Mouse (Mus musculus): ENCODE data around the gene Rbm28.
"Not testable (repeated sequence)": the region's sequence is repeated elsewhere in the genome, so short reads cannot be mapped to it uniquely, and the experiment has no call there.

Gene Rbm28

DNA sequence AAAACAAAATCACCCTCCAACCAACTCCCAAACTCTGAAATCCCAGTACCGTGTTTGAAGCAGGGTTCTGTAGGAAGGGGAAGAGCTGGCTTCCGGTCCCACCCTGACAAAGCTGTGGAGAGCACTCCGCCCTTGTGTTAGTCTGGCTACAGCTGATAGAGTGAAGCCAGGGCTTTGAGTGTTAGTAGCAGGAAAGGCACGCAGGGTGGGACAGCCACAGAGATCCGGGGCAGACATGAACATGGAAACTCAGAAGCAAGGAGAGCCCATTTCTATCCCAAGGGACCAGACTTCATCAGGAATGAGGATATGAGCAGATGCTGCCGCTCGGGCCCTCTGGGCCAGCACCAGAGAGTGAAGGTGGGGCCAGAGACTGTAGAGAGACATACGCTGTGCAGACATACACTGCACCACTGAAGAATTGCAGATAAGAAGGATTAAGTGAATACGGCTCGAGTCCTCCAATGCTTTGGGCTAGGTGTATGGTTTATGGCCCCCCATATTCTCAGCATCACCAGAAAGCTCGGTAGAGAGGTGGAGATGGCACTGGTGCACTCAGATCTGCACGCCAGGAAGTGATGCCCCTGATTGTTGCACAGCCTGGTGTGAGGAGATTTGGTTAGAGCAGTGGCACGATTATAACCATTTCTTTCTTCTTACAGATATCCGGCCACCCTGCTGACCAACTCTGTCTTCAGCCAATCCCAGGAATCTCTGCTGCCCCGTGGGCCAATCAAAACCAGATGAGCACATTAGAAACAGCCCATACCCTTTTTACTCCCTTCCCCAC, 29.4 kb upstream of the Rbm28 start:
- DNase-seq (ENCODE audit: low spot score): no peak

DNA sequence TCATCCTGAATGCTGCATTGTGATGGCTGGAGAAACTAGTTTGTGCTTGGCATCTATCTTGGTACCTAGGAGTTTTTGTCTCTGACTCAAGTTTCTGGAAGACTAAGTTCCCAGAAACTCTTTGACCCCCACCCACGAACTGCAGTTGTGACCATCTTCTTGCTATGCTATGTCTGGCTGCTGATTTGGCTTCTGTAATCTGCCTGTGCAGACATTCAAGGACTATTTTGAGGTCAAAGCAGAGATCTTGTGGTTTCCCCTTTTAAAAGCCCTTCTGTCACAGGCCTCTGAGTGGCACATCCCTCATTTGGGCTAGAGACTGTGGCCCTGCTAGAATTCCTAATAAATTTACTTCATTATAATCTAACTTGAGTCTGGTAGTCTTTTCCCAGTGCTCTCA, 23.1 kb upstream of the Rbm28 start:
- DNase-seq (ENCODE audit: low spot score): no peak

DNA sequence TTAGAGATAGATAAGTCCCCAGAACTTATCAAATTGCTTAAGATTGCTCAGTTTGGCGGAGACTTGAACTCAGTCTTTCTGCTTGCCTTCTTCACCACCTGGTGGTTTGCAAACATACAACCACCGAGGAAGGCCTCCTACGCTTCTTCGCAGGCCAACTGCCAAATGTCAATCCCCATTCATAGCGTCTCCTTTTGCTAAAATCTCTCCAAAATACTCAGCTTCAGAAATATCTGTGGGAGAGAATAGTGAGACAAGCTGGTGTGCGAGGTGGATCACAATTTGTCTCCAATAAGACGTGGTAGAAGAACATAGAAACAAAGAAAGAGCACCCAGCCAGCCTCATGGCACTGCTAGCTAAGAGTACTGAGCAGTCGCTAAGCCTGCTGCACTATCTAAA, 15.0 kb upstream of the Rbm28 start:
- DNase-seq (ENCODE audit: low spot score): no peak

DNA sequence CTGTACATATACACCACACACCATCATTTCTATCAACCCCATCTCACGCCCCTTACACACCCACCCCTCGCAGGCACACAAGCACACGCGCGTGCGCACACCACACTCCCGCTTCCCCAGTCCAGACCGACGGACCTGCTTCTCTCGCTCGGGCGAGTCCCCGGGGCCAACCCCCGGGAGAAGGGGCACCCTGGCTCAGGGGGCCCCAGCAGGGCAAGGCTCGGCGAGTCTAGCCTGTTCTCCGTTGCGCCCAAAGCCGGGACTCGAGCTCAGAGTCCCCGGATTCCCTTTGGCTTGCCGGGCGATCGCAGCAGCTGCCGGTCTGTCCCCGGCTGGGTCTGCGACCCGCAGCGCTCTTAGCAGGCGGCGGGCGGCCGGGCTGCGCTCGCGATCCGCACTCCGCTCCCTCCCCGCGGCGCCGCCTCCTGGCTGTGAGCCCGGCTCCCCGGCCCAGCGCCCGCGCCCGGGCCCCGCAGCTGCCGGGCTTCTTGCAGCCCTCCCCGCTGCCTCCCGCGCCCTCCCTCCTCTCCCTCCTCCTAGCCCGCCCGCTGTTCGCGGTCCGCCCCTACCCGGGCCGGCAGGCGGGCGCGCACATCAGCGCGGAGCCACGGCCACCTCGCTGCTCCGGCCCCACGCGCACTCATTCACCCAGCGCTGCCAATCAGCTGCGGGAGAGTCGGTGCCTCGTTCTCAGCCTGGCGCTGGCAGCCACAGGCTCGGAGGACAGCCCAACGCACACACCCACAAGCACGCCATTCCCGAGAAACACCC, 14.3 kb upstream of the Rbm28 start, which contains the start of gene Prrt4:
Gene Prrt4, minus strand, starts transcription at position 697 of the 771 bp plus-strand sequence.
- peak; percentile 37 for DNase-seq (ENCODE audit: low spot score)

DNA sequence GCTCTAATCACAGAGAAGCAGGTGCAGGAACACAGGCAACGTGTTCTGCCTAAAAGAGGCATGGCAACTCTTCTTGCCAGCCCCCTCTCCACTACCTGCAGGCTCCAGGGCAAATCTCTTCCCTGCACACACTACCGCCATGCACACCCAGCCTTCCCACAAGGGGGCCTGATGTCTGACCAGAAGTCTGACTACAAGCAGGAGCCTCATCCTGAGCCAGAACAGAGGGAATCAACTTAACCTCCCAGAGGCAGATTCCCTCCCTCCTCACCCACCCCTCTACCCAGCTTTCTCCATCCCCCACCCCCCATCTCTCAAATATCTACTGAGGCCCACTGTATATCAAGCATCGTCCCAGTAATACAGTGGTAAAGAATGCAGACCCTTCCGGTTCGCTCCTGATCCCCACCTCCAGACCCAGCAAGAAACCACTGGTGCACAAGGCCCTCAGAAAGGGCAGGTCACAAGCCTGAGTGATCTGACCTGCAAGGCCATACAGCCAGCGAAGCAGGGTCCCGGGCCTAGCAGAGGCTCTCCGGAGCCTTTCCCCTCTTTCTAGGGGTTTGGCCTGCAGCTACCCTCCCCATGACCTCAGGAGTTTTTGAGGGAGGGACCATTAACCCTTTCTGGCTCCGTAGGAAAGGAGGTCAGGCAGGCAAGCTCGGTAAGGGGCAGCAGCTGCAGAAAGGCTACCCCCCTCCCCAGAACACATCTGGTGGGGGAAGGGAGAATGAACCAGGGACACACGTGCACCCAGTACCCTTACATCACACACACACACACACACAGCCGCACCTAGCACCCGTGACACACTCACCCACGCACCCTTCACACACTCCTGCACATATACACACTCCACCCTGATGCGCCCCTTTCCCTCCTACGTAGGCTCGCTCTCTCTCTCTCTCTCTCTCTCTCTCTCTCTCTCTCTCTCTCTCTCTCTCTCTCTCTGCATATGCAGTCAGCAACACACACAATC, 13.4 kb upstream of the Rbm28 start:
- no peak for DNase-seq (ENCODE audit: low spot score)

DNA sequence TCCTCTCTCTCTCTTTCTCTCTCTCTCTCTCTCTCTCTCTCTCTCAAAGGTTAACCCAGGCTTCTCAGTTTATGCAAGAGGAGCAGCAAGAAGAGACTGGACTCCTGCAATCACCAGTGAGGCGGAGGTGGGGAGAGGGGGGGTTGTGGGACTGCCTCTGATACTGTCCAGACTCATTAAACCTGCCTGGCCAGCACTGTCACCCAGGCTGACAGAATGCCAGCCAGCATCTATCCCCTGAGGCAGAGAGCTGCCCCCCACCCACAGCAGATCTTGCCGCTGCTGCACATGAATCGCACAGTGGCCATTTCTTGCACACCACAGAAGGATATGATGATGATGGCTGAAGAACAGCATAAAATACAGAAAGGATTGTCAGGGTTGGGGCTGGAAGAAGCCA, 10.3 kb upstream of the Rbm28 start:
- DNase-seq (ENCODE audit: low spot score): no peak

DNA sequence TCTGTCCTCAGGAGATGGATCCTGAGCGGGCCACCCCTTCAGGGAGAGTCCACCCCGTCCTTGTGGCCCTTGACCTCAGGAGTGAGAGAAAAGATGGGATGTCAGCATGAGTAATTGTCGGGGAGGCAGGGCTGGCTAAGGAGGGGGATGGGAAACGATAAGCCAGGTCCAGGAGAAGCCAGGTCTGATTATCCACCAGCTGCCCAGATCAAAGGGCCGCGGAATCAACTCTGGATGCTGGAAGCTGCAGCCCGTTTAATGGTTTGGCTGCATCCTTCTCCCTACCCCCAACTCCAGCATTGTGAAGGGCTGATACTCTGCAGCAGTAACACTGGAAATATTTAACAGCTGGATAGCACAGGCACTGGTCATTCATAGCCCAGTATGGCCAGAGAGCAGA, 9.6 kb upstream of the Rbm28 start:
- DNase-seq (ENCODE audit: low spot score): no peak

DNA sequence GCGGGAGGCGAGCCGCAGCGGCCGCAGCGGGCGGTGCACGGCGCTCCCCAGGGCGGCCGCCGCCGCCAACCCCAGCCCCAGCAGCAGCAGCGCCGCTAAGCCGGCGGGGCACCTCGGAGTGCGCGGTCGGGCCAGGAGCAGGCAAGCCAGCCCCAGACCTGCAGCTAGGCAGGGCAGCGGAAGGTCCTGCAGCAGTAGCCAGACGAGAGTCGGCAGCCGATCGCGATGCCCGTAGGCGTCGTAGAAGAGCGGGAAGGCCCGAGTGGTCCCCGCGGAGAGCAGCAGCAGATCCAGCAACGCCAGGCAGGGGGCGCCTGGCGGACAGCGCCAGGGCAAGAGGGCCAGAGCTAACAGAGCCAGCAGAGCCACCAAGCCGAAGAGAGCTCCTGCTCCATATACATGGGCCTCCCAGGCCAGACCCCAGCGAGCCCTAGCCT, 6.2 kb upstream of the Rbm28 start:
- DNase-seq (ENCODE audit: low spot score): peak; percentile 72

DNA sequence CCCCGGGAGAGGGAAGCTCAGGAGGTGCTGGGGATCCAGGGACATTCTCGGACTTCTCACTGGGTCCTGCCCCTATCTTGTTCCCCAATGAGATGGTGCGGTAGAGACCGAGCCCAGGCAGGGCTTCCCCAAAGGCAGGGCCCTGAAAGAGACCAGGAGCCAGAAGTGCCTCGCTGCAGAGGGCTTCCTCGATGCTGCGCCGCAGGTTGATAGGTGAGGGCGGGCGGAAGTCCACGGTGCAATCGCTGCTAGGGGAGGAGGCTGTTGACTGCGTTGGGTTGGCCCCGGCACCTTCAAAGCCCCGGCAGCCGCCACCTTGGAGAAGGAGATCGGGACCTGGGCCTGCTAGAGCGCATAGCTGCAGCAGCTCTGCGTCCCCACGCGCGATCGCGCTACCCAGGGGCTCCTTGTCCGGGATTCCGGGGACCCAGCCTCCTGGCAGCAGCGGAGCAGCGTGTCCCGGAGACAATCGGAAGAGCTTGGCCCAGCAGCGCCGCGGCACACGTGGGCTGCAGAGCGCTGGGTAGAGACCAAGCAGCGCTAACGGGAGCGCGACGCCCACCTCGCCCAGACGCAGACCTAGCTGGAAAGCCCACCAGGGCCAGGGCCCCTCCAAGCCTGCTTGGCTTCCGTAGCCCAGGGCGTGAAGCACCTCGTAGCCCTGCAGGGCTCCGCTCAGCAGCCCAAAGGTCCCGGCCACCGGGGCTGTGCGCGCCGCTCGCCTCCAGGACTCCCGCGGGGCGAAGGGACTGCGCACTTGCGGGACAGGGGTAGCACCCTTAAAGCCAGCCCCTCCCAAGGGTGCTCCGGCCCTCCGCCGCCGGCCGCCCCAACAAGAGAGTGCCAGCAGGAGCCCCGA, 5.5 kb upstream of the Rbm28 start:
- peak; percentile 14 for DNase-seq (ENCODE audit: low spot score)

DNA sequence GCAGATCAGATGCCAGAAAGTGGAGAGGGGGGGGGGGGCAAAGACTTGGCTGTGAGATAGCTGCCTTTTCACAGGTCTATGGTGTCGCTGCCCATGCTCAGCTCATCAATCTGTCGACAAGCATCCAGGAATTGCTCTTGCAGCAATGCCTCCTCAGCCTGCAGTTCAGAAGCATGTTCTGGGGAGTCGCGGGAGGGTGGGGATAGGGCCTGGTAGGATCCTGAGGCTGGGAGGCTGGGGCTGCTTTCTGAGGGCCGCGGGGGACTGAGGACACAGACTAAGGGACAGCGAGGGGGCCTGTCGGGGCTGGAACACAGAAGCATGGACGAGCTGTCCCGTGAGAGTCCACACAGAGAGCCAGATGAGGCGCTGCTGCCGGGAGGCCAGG, 4.9 kb upstream of the Rbm28 start:
- no peak for DNase-seq (ENCODE audit: low spot score)

DNA sequence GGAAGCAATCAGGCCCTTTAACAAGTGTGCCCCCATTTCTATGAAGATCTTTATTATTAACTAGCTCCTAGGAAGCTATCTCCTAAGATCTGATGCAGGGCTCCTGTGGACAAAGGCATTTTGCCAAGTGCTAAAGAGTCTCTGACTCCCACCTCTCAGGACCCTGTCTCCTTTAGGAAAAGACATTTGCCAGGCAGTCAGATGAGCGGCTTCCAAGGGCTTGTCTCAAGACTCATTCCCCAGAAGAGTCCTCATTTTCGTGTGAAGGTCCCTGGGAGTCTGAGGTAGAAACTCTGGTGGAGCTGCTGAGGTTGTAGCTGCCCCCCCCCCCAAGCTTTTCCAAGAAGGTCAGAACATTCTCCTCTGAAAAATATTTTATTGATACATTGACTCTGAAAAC, 4.1 kb upstream of the Rbm28 start:
- DNase-seq (ENCODE audit: low spot score): no peak

DNA sequence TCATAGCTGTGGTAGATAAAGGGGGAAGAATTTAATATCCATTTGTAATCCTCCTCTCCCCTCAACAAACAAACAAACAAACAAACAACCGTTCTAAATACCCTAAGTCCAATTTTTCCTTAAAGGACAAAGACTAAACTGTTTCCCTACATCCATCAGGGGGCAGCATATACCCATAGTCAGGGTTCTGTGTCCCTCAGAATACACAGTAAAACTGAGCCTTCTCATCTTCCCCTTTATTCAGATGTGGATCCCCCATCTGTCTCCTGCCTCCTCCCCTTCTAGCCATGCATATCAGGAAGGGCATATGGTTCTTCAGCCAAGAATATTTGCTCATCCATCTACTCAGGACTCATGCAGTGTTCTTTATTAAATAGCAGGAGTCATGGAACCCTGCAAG, 1.4 kb upstream of the Rbm28 start:
- DNase-seq (ENCODE audit: low spot score): peak; percentile 33

DNA sequence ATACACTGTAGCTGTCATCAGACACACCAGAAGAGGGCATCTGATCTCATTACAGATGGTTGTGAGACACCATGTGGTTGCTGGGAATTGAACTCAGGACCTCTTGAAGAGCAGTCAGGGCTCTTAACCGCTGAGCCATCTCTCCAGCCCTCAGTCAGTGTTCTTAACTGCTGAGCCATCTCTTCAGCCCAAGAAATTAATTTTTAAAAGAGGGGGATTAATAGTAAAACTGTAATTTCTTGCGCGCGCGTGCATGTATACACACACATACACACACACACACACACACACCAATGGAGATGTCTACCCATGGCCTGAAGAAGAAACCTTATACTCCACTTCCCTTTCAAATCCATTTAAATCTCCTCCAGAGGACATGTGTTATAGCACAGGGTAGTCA, 3.5 kb downstream of the Rbm28 start:
- not testable (repeated sequence) for DNase-seq (ENCODE audit: low spot score)

DNA sequence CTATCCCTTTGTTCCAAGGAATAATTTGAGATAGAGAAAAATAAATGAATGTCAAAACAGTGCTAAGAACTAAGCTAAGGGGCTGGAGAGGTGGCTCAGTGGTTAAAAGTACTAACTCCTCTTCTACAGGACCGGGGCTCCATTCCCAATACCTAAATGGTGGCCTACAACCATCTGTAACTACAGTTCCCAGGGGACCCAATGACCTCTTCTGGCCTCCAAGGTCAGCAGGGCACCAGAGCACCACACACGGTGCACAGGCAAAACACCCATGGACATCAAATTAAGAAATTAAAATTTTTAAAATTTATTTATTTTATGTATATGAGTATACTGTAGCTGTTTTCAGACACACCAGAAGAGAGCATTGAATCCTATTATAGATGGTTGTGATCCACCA, 4.0 kb downstream of the Rbm28 start:
- no peak for DNase-seq (ENCODE audit: low spot score)

DNA sequence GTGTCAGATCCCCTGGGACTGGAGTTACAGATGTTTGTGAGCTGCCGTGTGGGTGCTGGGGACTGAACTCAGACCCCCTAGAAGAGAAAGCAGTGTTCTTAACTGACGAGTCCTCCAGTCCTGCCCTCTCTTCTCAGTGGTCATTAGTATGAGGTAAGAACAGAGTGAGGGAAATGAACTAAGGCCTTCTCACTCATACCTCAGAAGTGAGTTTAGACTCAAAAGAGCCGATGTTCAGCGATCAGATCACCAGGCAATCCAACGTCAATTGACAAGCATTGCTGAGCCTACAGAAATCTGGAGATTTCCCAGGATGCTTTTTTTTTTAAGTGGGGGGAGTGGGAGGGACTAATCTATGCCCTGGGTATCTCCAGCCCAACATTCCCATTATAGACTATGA, 8.5 kb downstream of the Rbm28 start:
- DNase-seq (ENCODE audit: low spot score): no peak

DNA sequence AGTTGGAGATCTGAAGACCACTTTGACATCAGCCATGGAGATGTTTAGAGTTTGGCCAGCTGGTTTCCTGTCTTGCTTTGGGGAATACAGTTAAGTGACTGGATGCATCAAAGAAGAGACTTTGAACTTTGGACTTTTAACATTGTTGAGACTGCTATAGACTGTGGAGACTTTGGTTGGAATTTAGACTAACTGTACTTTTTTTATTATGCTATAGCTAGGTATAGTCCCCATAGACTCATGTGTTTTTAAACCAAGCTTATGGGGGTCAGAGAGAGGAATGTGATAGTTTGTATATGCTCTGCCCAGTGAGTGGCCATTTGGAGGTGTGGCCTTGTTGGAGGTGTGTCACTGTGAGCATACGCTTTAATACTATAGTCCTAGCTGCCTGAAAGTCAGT, 14.8 kb downstream of the Rbm28 start:
- DNase-seq (ENCODE audit: low spot score): no peak

DNA sequence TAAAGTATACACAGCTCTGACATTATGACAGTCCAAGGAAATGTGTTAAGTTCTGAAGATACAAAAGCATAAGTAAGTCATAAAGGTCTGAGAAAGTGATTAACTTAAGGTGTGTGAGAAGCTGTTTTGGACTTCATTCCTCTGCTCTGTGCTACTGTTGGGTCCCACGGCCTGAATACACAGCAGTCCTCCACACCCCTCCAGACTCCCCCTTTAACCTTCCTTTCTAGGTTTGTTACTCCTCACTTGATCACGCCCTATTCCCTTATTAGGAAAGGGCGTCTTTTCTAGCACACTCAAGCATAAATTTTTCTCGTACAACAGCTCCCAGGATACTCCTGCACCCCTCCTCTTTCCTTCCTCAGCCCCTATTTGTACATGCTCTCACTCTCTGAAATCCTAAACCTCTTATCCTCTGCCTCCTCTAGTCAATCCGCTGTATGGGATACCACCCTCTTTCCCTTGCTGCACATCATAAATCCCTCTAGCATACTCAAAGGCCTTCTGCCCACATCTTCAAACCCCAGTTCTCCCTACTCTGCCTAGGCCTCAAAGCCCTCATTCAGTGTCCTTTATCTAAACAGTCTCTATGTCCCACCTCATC, 17.3 kb downstream of the Rbm28 start:
- DNase-seq (ENCODE audit: low spot score): no peak

DNA sequence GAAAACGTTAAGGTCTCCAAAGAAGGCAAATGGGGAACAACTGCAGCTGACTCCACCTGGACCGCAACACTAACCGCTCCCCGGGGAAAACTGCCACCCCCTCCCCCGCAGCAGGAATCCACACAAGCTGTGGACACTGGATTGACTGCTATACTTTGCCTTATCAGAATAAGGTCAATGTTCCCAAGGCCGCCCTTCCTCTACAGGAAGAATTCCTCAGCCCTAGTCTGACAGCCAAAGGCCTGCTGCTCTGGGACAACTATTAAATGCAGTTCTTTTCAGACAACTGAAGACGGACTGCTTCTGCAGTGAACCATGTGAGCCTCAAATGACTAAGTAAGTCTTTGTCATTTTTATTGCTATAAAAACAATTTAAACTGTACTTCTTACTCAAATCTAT, 18.2 kb downstream of the Rbm28 start:
- no peak for DNase-seq (ENCODE audit: low spot score)

DNA sequence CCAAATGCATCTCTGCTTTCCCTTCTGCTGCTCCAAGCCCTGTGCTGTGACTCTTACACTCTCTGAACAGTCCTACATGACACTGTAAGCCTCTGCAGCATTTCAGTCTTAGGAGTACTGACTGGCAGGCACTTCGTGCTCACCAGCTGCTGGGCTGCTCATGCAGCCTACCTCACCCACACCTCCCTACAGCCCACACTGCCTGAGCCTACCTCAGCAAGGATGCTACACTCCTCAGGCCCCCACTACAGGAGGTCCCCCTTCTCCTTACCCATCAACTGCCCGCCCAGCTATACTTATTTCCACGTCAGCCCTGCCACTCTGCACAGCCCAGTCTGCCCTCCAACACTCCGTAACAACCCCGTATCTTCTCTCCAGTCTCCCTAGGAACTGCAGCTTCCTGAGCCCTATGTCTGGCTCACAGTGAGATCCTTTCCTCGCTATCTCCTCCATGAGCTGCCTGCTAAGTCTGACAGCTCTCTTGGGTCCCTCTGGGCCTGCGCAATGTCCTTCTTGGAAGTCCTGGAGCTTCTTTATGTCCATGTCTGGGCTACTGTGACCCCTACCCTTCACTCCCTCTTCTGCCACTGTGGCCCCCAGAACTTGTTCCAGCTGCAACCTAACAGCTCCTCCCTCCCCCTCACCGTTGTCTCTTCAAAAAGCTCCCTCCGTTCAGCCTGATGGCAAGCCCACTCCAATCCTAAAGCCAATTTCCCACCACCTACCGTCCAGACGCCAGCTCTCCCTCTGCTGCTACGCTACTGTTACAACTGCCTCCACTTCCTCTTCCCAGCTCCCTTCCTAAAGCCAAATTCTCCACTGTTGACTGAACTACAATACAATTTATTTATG, 19.1 kb downstream of the Rbm28 start:
- no peak for DNase-seq (ENCODE audit: low spot score)

DNA sequence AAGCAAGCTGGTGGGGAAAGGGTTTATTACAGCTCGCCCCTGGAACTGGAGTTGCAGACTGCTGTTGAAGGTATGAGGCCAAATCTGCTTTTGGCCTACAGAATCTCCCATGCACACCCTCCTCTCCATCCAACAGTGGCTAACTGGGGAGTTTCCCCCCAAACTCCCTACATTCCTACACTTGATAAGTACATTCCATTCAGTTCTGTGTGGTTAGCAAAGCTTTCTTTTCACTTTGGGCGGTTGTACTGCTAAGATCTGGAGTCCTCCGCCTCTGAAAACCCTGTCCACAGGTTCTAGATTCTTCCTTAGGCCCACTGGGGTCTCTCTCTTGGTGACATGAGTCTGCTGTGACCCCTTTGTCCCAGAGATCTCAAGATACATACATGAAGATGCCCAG, 19.8 kb downstream of the Rbm28 start:
- no peak for DNase-seq (ENCODE audit: low spot score)
